Mouse (Mus musculus) heart, adult 2 months (tissue): ENCODE measurements at regions not wholly inside any gene's neighbourhood (a gene's known extent, or its start where the extent isn't known, plus 50 kb on each side); places are given as distances from the start of the nearest gene placed in this dataset.

ENCODE experiments used
- DNase-seq, 2 experiments: peaks; one replicate each; pipeline ENCODE4 v3.0.0; 2021
- H3K27ac ChIP-seq: fragments of 200-600 bp; 2 replicates; pipeline ENCODE4 v1.8.1; 2022
- H3K27me3 ChIP-seq: fragments of 200-500 bp; 2 replicates; pipeline ENCODE4 v1.6.1; 2012; ENCODE audit warnings: mild to moderate bottlenecking, low read length, inconsistent platforms, mixed read lengths; ENCODE audit not compliant: control insufficient read depth, insufficient read depth
- H3K36me3 ChIP-seq: fragments of 200-500 bp; 2 replicates; pipeline ENCODE4 v1.6.1; 2012; ENCODE audit warnings: low read length, inconsistent platforms; ENCODE audit not compliant: control insufficient read depth, insufficient read depth
- H3K4me1 ChIP-seq: fragments of 200-500 bp; 2 replicates; pipeline ENCODE4 v1.6.1; 2011; ENCODE audit warnings: low read length; ENCODE audit not compliant: control insufficient read depth, insufficient read depth
- H3K4me3 ChIP-seq: fragments of 200-600 bp; 2 replicates; pipeline ENCODE4 v1.8.1; 2022
- H3K79me2 ChIP-seq: fragments of 200-500 bp; replicated peaks from 2 replicates; pipeline ENCODE4 v1.6.1; 2012; ENCODE audit warnings: mild to moderate bottlenecking, inconsistent platforms, low read length, moderate library complexity, mixed read lengths; ENCODE audit not compliant: control insufficient read depth, insufficient read depth
- H3K9ac ChIP-seq: fragments of 200-500 bp; 2 replicates; pipeline ENCODE4 v1.6.1; 2012; ENCODE audit warnings: low read depth, mild to moderate bottlenecking, control low read depth, inconsistent platforms, low read length, mixed read lengths
- CTCF ChIP-seq: fragments of 200-600 bp; IDR thresholded peaks from 2 replicates; pipeline ENCODE4 v1.8.1; 2022; ENCODE audit warnings: antibody characterized with exemption, mild to moderate bottlenecking, moderate library complexity
- EP300 ChIP-seq: fragments of 200-500 bp; IDR thresholded peaks from 2 replicates; pipeline ENCODE4 v1.6.1; 2011; ENCODE audit warnings: low read depth, low read length, control low read depth; ENCODE audit not compliant: insufficient read depth
- POLR2A ChIP-seq: fragments of 200-500 bp; IDR thresholded peaks from 2 replicates; pipeline ENCODE4 v1.6.1; 2011; ENCODE audit warnings: mild to moderate bottlenecking, low read depth, low read length, control low read depth; ENCODE audit not compliant: insufficient read depth
- WGBS: fragments of 180-500 bp; shearing (Covaris S2); methylation state at CpG from one replicate; pipeline ENCODE4 v1.1.7; 2018; 5-methylcytosine and 5-hydroxymethylcytosine counted together
- intact Hi-C: fragments of 180-260 bp; cut with DNase I; formaldehyde crosslinking; loops from one replicate; pipeline ENCODE4 v1.15.1; 2025

- Histone ChIP-seq H3K27ac (no peak overlapping the region), H3K9ac (no peak overlapping the region), H3K27me3 (peaks cover 2% of the 10 kb centered on the region; the same call in 1 of the 2 replicates), H3K4me1 (no peaks in the 10 kb centered on the region), H3K36me3 (no peaks in the 10 kb centered on the region), H3K4me3 (no peak overlapping the region), H3K79me2 (no peaks in the 10 kb centered on the region)
- TF ChIP-seq POLR2A (no peak), EP300 (no peak), CTCF (no peak)
- intact Hi-C loops: no loop called here
- 57% methylated on average over 3 of the region's 3 CpGs for WGBS
- DNase-seq: no peak
Measured at GRCm38 (mm10) chr5:112634701-112635100, 57.7 kb upstream of the Sez6l start.

- no peak for TF ChIP-seq EP300
- TF ChIP-seq POLR2A: no peak
- no peak for TF ChIP-seq CTCF
- WGBS: 52% methylated on average over 7 of the region's 7 CpGs
- peaks cover 2% of the 10 kb centered on the region; the same call in 1 of the 2 replicates for H3K27me3 ChIP-seq
- no peaks in the 10 kb centered on the region for H3K36me3 ChIP-seq
- no peak overlapping the region for H3K27ac ChIP-seq
- no peak overlapping the region for H3K9ac ChIP-seq
- H3K79me2 ChIP-seq: no peaks in the 10 kb centered on the region
- H3K4me3 ChIP-seq: no peak overlapping the region
- peak in 1 of 2 experiments; percentile 3 for DNase-seq
- no peaks in the 10 kb centered on the region for H3K4me1 ChIP-seq
- intact Hi-C loops: no loop called here
Measured at GRCm38 (mm10) chr5:112631766-112632165, 54.8 kb upstream of the Sez6l start.

GRCm38 (mm10) chr5:112629656-112630055 lies 52.7 kb upstream of the Sez6l start:
- H3K4me1 ChIP-seq: no peaks in the 10 kb centered on the region
- intact Hi-C loops: no loop called here
- H3K4me3 ChIP-seq: no peak overlapping the region
- no peak overlapping the region for H3K9ac ChIP-seq
- H3K79me2 ChIP-seq: no peaks in the 10 kb centered on the region
- no peaks in the 10 kb centered on the region for H3K36me3 ChIP-seq
- 42% methylated on average over 2 of the region's 2 CpGs for WGBS
- H3K27ac ChIP-seq: no peak overlapping the region
- TF ChIP-seq EP300: no peak
- peak in 1 of 2 experiments; percentile 4 for DNase-seq
- H3K27me3 ChIP-seq: peaks cover 2% of the 10 kb centered on the region; the same call in 1 of the 2 replicates

GRCm38 (mm10) chr5:112628073-112628790 lies 51.2 kb upstream of the Sez6l start:
- no peak for DNase-seq
- Histone ChIP-seq H3K9ac (no peak overlapping the region), H3K27ac (no peak overlapping the region), H3K27me3 (peaks cover 2% of the 10 kb centered on the region; the same call in 1 of the 2 replicates), H3K79me2 (no peaks in the 10 kb centered on the region), H3K4me1 (no peaks in the 10 kb centered on the region), H3K36me3 (no peaks in the 10 kb centered on the region), H3K4me3 (no peak overlapping the region)
- WGBS: 25% methylated on average over 18 of the region's 18 CpGs
- intact Hi-C loops: no loop called here
- no peak for TF ChIP-seq POLR2A
- no peak for TF ChIP-seq EP300
- TF ChIP-seq CTCF: no peak

- Histone ChIP-seq H3K27me3 (peaks cover 2% of the 10 kb centered on the region; the same call in 1 of the 2 replicates), H3K27ac (no peak overlapping the region), H3K36me3 (no peaks in the 10 kb centered on the region), H3K9ac (no peak overlapping the region), H3K4me1 (no peaks in the 10 kb centered on the region), H3K79me2 (no peaks in the 10 kb centered on the region), H3K4me3 (no peak overlapping the region)
- no peak for DNase-seq
- intact Hi-C loops: no loop called here
- TF ChIP-seq EP300 (no peak), POLR2A (no peak), CTCF (no peak)
- 51% methylated on average over 14 of the region's 14 CpGs for WGBS
Measured at GRCm38 (mm10) chr5:112627305-112627704, 50.3 kb upstream of the Sez6l start.
